Mouse (Mus musculus) heart, adult 8-10 months (tissue): ENCODE measurements at regions not wholly inside any gene's neighbourhood (a gene's known extent, or its start where the extent isn't known, plus 50 kb on each side); places are given as distances from the start of the nearest gene placed in this dataset.

ENCODE experiments used
- DNase-seq: peaks from one replicate; pipeline ENCODE4 v3.0.0; 2022; ENCODE audit warnings: low spot score

DNA sequence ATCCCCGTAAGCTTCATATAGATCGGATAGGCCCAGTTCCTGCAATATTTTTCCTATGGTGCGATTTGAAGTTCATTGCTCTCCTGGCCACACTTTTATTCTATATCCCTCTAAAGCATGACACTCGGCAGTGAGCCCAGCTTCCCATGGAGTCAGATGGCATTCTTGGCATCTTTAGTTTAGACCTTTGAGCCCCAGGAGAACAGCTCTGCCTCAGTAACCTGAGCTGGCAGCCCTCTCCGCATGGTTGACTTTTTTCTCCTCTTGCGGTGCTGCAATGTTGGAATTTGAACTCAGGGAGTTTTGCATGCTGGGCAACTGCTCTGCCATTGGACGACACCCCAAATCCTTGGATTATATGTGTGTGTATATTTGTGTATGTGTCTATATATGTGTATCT is 149.7 kb upstream of the 4931429L15Rik start:
- no peak for DNase-seq

DNA sequence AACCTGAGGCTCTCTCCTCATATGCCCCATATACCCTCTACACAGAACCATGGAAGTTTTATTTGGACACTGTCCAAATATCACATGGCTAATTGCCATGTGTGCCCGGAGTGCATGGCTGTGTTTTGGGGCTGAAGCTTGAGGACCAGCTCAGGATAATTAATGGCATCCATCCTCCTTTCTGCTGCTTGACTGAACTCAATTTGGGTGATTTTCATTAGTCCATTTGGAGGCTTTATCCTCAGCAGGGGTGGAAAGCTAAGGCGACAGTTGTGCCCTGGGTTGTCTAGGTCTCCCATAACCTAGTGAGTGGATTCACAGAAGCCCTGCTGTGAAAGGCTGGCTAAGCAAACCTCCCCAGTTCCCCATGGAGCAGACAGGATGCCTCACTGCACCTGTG is 148.5 kb upstream of the 4931429L15Rik start:
- DNase-seq: no peak

DNA sequence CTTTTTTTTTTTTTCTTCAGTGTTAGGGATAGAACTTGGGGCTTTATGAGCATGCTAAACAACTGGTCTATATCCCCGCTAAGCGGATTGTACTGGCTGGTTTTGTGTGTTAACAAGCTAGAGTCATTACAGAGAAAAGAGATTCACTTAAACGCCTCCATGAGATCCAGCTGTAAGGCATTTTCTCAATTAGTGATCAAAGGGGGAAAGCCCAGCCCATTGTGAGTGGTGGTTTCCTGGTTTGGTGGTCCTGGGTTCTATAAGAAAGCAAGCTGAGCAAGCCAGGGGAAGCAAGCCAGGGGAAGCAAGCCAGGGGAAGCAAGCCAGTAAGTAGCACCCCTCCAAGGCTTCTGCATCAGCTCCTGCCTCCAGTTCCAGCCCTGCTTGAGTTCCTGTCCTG is 147.9 kb upstream of the 4931429L15Rik start:
- no peak for DNase-seq

DNA sequence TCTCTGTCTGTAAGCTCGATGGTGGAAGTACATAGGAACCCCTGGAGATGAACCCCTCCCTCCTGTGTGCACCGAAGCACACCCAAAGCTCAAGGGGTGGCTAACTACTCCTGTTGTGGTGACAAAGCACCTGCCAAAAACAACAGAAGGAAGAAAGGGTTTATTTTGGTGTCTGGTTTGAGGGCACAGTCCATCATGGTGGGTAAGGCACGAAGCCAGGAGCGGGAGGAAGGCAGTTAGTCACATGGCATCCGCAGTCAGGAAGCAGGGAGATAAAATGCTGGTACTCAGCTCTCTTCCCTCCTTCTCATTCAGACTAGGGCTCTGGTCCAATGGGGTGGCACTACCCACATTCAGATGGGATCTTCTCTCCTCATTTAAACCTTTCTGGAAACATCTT is 142.9 kb upstream of the 4931429L15Rik start:
- DNase-seq: no peak

DNA sequence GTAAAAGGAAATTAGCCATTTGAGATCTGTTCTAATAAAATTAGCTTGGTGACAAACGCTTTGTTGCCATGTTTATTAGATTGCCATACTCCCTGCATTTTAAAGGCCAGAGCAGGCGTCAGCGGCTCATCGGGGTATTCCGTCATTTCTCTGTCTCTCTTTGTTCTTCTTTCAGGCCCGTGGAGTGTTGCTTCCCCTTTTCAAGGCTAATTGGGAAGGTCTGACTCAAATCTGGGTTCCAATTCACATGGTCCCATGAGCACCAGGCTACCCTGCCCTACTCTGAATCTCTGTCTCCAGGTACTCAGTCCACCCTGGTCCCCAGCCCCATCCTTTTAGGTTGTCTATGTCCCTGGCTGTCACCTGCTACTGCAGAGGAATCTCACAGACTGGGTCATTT is 138.2 kb upstream of the 4931429L15Rik start:
- DNase-seq: no peak

DNA sequence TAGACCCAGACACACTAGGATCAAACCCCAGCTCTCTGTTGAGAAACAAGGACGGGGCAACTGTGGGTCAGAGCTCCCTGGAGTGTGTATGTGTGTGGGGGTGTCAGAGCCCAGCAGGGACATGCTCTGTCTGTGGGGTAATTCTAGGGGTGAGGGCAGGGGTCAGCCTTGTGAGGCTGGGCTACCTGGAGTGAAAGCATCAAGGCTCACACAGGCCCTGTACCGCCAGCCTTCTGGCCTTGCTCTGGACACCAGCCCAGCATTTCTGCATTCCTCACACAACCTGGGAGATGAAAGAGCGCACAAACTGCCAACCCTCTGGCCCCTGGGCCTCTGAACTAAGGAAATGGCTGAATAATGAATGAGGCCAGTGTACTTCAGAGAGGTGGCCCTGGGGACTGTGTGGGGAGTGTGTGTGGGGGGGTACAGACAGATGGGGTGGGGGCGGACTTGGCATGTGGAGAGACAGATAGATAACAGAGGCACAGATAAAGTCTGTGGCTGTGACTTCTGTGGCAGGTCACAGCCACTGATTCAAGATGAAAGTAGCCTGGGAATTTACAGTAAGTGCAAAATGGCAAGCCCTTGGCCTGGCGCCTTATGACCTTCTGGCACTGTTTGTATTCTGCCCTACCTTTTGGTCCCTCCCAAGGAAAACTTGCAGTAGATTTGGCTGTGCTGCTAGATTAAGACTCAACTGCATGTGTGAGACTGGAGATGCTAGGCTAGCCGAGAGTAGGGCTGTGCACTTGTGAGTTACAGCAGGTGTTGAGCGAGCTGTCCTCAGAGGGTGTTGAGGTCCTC is 135.2 kb upstream of the 4931429L15Rik start:
- no peak for DNase-seq

DNA sequence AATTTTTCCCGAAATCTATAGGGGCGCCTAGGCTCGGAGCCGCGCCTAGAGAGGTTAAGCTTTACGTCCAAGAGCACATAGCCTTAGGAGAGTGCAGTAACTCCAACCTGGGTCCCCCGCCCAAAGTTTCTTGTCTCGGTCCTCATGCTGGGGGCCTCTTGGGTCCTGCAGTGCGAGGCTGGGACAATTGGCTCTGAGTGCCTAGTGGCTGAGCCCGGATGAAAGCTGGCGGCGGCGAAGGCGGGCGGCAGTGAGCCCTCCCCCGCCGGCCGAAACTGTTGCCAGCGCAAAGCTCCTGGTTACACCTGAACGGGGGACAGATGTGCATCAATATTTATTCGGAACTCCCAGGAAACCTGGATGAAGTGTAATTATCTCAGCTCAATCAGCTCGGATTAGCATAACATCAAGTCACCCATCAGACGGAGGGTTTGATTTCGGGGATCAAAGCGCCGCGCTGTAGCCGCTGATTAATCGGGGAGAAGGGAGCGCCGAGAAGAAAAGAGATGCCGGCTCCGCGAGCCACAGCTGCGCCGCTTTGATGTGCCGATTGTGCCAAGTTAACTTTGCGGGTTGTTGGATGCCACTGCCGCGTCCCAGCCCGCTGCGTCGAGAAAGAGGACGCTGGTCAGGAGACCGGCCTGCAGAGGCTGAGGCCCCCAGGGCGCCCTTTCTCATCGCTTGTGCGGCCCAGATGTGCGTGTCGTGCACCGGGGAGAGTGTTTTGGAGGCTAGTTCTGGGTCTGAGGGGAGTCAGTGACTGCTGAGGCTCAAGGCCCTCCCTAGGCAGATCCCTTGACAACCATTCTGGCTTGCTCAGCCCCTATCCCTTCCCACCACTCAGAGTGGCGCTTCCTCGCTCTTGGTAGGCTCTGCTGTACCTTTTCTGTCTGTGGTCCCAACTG is 123.7 kb upstream of the 4931429L15Rik start:
- DNase-seq: no peak

DNA sequence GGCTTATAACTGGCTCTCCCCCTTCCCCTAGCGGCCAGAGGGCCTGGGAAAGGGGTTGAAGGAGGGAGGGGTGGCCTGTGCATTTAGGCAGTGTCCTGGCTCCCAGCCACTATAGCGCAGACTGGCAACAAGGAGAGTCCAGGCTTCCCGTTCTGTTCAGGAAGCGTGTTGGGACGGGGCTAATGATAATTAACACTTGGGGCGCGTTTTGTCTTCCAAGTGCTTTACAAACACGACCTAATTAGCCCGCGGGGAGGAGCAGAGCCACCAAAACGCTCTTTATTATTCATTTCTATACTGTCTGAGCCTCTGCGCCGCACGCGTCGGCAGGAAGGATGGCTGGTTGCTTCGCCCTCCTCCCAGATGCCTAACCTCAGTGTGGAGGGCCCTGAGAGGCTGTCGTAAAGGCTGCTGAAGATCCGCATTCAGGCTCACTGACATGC is 123.0 kb upstream of the 4931429L15Rik start:
- DNase-seq: no peak

DNA sequence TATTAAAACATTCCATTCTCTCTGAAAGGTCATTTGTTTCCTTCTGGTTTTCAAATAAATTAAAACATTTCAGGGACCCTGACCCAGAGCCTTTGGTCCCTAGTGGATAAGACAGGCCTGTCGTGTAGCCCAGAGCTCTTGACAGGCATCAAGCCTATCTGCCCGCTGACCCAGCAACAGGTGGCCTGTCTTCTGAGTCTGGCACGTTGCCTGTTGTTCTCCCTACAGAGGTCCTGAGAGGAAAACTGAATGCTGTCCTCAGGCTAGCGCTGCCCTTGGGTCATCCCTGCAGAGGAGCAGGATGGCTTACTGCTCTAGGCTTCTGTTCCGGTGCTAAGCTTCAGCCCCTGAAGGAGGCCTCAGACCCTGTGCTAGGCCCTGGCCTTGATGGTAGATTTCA is 120.4 kb upstream of the 4931429L15Rik start:
- no peak for DNase-seq

DNA sequence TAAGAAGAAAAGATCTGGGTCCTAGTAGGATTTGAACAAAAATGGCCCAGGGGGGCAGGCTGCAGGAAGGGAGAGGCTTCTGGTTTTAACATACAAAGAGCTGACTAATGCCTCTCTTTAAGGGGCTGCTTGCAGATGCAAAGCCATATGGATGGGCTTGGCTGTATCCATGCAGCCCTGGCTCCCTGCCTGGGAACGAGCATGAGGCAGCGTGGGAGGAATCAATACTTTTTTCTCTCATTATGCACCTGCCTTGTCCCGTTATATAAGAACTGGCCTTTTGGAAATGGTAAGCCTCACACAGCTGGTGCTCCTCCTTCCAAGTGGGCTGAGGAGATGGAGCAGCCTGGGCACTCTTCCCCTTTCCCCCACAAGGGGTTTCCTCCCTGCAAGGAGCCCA is 114.9 kb upstream of the 4931429L15Rik start:
- no peak for DNase-seq

DNA sequence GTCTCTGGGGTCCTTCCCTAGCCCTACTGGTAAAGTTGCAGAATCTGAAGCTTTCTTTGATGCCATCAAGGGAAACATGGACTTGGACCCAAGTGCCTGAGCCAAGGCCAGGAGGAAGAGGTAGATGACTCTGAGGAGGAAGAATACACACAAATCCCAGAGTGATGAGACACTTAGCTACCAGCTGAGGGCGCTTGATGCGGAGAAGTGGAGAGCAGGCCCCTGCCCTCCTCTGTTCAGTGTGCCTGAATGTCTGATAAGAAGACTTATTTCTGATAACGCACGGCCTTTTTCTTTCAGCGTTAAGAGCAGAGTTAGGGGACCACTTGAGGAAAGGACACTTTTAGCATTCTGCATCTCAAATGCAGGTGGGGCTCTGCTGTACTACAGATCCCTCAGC is 113.9 kb upstream of the 4931429L15Rik start:
- no peak for DNase-seq

DNA sequence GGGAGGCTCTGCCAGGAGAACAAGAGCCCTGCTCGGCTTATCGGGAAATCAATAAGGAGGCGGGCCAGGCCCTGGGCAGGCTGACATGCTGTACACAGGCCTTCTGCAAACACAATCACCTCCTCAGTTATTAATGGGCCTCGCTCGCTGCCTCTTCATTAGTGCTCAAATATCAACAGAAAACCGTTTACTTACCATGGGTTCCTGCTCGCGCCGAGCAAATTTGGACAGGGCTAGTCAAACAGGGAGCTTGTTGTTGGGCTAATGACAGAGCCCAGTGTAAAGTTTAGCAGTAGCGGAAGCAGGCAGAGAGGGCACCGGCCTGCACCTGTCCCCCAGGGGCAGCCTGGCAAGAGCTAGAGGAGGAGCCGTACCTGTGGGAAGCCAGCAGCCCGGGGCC is 111.3 kb upstream of the 4931429L15Rik start:
- no peak for DNase-seq

DNA sequence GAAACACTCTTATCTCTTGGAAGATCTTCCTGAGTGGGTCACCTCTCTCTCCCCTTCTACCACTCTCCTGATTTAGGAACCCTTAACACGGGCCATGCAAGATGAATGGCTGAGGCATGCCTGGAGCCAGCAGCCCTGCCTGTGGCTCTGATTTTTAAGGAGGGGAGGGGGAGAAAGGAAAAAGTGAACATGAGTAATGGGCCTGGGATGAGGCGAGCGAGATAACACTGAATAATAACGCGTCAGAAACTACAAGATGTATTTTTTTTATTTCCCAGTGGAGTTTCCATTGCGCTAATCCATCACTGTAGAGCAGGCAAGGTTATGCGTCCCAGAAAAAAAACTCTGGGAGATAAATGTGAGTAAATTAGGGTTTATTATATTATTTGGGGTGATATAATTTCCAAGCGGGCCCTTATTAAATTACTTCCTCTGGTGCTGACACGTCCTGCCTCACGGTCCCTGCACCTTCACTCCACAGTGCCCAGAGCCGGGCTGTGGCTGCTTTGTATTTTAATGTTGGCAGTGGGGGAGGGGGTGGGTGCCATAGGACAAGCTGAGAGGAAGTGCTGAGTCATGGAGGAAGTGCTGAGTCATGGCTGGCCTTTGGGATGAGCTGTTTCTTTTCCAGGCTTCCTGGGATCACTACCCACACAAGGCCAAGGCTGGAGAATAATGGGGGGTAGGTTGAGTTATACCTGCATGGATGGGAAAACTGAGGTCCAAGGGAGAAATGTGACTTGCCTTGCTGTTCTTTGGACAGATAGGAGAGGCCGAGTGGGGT is 103.6 kb upstream of the 4931429L15Rik start:
- no peak for DNase-seq

DNA sequence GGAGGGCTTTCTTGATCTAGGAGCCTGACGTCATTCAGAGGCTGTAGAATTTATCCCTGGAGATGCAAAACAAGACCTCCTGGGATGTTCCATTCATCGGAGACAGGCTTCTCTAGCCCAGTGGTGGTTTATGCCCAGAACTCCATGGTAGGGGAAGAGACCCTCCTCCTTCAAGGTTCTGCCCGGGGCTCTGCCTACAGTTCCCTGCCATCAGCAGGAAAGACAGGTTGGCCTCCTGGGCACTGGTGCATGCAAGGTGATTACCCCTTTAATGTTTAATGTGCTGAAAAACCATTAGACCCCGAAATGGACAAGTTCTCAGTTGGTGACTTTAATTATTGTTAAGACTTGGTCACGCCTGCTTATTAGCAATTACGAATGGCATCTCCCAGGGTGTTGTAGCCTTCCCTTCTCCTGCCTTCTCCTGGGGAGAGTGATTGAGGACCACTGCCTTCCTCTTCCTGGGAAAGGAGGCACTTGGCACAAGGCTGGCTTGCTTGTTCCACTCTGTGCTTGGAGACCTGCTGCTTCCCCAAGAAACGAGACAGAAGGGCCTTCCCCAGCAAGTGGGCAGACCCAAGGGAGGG is 102.0 kb upstream of the 4931429L15Rik start:
- no peak for DNase-seq

DNA sequence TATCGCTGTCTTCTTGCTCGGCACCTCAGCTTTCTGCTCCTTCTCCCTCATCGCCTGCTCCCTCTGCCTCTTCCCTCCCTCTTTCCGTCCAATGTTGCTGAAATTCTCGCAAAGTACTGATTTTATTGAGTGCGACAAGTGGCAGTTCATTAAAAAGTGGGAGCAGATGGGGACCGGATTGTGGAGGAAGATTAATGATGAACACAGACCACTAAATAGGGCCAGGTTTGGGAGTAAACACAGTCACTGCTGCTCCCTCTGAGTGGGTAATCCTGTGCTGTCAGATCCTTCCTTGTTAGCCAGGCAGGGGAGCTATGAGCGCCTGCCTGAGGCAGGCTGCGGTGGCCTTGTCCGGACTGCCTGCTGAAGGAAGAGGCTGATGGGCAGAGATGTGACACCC is 91.9 kb upstream of the 4931429L15Rik start:
- DNase-seq: no peak

DNA sequence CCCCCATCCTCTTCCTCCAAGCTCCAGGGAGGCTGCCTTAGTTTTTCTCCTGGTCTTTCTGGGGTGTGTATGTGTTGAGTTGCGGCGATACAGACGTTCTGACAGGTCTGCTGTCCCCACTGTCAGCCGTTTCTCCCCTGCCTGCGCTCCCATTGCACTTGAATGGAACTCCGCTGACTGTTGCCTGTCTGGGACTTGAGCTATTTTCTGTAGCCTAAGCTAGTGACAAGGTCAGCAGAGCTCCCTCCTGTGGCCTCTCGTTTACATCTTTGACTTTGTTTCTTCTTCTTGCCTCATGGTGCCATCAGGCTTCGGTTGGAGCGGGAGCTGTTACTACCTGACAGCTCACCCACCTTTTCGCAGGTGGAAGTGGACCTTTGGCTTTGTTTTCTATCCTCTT is 89.0 kb upstream of the 4931429L15Rik start:
- no peak for DNase-seq

DNA sequence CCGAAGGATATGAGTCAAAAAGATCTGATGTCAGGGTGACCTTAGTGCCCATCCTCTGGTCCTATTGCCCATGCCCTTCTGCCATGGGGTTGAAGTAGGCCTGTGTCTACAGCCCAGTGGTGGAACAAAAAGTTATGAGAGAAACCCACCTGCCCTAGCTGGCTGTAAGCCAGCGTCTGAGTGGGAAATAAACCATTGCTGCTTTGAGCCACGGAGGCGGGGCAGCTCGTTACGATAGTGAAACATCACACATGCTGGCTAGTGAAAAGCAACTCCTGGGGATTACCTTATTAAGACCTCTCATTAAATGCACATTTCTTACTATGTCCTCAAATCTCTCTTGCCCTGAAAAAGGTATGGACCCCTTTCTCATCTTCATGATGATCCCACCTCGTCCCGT is 86.8 kb upstream of the 4931429L15Rik start:
- no peak for DNase-seq

DNA sequence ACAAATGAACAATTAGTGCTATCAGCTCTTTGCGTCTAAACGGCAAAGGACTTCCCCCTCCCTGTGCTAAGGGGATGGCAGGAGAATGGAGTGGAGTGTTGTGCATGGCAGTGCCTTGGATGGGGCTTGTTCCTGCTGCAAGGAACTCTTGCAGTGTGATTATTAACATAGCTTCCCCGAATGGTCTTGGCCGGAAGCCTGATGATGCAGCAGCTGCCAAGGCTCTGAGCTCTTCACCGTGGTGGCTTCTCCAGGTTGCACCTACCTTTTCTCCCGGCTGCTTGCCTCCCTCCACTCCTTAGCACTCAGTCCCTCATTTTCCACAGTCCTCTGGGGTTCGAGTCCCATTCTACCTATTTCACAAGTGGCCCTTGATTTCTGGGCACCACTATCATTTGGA is 76.8 kb upstream of the 4931429L15Rik start:
- DNase-seq: no peak

DNA sequence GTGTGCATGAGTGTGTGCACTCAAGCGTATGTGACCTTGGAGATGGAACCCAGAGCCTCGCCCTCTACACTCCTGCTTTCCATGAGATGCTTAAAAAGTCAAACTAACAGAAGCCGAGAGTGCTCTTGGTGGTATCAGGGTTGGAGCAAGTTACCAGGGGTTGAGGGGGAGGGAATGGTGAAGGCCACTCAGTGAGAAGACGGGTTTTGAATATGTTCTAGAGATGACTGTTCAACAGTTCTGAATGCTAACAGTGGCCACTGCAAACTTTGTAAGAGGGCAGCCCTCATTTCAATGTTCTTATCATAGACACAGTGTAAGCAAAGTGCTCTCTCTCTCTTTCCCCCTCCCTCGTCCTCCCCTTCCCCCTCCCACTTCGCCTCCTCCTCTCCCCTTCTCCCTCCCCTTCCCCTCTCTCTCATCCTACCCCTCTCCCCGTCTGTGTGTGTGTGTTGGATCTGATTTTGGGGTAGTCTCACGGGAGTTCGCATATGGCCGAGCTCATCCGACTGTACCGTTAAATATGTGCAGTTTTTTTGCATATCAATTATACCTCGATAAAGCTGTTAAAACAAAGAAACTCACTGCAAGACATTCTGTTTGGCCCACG is 75.5 kb upstream of the 4931429L15Rik start:
- DNase-seq: no peak

DNA sequence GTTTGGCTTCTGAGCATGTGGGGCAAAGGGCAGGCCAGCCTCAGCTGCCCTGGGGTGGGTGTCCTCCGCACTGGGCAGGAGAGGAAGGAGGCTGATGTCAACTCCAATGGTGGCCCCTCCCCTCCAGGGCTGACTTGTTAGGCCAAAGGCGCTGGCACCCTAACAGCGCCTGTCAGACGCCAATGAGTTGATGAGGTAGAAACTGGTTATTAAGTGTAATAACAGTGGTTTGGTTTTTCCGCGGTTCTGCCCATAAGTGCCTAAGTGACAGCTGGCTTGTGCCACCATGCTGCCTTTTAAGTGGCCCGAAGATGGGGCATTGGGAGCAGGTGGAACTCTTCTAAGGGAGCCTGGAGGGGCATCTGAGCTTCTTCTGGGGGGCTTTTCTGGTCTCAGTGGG is 74.5 kb upstream of the 4931429L15Rik start:
- no peak for DNase-seq

DNA sequence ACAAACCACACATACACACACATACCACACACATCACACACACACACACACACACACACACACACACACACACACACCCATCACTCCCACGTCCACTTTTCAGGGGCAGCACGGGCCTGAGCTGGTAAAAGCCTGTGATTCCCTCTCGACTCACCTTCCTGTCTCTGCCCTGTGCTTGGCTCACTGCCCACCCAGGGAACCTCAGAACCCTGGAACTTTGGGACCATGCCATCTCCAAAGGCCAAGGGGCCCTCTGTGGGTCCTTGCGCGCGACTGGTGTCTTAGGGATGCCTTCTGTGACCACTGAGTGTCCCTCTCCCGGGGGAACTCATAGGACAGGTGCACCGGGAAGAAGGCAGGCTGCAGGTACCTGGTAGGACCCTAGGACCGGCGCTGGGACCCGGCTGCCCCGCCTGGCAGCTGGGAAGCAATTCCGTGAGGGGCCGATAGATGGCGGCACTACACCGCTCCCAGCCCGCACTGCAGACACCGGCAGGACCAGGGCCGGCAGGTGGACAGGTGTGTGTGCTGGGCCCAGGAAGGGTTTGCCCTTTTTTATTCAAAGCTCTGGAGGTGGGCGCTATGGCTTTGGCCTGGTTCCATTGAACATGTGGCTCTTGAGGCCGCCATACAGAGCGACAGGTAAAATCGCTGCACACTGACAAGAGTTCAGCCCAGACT is 73.0 kb upstream of the 4931429L15Rik start:
- DNase-seq: peak; percentile 18
